Mouse (Mus musculus): ENCODE measurements around the gene Kremen2.
A peak's percentile ranks its signal among the peaks of the same experiment; 100 is the strongest.
"Not testable (repeated sequence)": the region's sequence is repeated elsewhere in the genome, so short reads cannot be mapped to it uniquely, and the experiment has no call there.

The Kremen2 gene

DNA sequence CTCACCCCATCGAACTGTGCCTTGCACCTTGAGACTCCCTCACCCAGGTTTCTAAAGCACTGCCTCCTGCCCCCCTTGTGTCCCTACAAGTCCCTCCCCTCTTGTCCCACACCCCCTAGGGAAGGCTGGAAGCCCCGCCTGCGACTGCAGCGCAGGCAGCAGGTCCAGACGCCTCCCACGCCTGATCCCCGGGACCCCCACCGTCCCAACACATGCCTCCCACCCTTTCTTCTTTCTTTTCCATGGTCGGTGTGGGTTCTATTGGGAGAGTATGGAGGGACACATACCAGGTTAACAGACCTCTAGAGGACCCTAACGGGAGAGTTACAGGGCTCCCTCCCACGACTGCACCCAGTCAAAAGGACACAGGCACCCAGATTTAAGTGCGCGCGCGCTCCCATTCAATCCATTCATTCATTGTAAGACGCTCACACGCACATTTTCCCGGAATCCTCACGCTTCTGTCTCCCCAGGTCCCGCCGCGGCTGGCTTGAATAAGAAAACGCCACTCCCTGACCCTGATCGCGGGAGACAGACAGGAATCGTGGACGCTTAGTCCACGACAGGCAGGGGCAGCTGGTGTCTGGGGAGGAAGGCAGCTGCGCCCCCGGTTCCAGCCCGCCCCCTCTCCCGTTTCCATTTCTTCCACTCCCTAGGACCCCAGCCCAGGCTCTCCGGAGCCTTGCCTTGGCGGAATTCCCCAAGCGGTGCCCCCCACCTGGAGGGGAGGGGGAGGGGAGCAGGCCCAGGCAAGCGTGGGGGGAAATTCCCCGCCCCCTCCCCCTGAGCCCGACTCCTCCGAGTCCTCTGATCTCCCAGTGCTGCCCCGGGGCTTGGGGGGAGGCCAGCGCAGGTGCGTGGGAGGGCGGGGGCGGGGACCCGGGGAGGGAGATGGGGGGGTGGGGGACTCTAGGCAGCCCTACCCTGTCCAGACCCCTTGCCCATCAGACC lies at the start of gene Kremen2:
TSS of gene Kremen2 (minus strand) at position 533 of the 951 bp plus-strand sequence.
- DNase-seq = no peak

DNA sequence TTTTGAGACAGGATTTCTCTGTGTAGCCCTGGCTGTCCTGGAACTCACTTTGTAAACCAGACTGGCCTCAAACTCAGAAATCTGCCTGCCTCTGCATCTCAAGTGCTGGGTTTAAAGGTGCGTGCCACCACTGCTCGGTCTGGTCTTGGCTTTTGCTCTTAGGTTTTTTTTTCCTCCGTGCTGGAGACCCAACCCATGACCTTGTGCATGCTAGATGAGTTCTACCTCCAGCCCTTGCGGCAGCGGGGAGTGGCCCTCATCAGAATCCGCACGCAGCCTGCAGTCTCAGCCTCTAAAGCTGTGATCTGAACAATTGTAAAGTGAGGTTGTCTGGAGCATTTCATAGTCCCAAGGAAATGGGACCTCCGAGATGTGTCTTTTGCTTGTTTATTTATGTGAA lies 49.7 kb upstream of the Kremen2 start:
- DNase-seq = no peak

DNA sequence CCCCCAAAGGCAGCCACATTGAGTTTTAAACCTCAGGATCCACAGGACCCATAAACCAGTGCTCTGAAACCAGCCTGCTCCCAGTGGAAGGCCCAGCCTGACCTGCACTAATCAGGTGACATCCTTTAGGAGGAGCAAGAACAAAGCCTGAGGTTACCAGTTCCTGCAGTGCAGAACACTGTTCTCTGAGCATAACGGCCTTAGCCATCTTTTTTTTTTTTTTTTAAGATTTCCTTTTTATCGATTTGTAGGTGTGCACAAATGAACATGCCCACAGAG lies 45.4 kb upstream of the Kremen2 start:
- DNase-seq = no peak

DNA sequence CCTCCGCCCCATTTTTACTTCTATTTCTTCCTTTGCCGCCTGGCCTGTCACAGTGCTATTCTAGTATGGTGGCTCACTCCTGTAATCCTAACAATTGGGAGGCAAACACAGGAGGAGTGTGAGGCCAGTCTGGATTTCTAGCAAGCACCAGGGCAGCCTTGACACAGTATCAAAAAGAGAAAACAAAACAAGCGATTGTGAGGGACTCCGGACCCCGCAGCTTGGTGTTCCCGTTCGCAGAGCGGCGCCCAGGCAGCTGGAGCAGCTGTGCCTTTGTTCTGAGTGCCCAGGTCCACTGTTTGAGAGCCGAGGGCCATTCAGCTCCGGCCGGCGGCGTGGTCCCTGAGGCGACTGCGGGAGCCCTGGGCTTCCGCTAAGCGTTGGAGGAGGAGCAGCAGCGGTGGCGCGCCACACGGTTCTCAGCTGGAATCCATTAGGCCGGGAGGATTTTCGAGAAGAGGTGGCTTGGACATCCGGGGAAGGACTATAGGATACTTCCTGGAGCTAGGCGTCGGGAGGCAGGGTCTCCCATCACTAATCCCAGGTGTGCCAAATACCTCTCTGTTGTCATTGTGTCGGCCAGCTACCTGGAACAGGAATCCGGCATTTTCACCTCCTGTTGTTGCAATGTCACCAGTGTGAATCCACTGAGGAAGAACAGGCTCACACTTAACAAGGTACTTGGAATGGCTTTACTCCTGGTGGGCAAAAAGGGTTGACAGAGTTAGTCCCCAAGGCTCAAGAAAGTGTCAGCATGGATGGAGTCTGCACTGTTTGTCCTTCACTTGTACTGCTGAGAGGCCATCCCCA lies 44.8 kb upstream of the Kremen2 start, which contains the start of gene Srrm2:
TSS of gene Srrm2 (plus strand) at position 264 of the 810 bp plus-strand sequence.
- DNase-seq = peak; percentile 65

DNA sequence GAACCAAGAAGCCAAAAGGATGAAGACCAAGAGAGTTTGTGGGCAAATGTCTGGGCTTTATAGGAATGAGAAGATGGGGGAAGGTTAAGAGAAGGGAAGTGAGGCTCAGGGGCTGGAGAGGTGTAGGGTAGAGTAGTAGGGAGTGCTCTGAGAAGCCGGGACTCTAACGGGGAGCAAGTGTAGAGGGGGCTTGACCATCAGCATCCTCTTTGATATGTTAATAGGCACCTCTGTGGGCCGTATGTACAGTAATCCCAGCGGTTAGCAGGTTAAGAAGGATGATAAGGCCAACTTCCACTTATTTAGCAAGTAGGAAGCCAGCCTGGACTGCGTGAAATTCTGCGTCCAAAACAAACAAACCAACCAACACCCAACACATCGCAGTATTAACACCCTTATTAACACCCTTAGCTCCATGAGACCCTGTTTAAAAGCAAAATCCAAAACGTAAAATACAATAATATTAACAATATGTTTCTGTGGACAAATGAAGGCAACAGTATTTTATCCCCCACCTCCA lies 44.2 kb upstream of the Kremen2 start:
- DNase-seq = no peak

DNA sequence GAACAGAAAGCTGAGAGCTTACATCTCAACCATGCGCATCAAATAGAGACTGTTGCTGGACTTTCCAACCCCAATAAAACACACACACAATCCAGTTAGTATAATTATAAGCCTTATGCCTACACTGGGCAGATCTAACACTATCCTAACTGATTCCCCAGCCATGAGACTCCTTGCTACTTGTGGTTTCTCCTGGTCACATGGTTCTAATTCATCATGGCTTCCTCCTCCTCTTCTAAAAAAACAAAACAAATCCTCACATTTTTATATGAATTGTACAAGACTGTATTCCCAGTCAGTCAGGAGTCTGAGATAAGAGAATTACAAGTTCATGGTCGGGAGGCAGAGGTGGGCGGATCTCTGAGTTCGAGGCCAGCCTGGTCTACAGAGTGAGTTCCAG lies 43.3 kb upstream of the Kremen2 start:
- no peak for DNase-seq

DNA sequence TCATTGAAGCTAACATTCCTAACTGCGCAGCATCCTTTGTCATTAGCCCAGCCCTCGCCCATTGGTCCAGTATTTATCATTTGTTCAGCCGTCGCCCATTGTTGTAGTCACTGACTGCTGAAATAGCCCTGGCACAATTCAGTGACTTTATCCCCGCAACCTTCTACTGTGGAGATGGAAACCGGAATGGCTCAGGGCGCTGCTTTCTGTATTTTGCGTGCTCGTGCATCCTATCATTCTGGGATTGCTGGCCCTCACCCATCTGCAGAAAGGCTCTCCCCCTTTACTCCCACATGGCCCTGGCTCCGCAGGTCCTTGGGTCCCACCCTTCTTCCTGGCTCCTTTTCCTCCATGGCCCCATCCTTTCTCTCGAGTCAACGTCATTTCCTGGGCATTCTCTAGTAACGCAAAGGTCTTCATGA lies 40.9 kb upstream of the Kremen2 start:
- DNase-seq = peak; percentile 28

DNA sequence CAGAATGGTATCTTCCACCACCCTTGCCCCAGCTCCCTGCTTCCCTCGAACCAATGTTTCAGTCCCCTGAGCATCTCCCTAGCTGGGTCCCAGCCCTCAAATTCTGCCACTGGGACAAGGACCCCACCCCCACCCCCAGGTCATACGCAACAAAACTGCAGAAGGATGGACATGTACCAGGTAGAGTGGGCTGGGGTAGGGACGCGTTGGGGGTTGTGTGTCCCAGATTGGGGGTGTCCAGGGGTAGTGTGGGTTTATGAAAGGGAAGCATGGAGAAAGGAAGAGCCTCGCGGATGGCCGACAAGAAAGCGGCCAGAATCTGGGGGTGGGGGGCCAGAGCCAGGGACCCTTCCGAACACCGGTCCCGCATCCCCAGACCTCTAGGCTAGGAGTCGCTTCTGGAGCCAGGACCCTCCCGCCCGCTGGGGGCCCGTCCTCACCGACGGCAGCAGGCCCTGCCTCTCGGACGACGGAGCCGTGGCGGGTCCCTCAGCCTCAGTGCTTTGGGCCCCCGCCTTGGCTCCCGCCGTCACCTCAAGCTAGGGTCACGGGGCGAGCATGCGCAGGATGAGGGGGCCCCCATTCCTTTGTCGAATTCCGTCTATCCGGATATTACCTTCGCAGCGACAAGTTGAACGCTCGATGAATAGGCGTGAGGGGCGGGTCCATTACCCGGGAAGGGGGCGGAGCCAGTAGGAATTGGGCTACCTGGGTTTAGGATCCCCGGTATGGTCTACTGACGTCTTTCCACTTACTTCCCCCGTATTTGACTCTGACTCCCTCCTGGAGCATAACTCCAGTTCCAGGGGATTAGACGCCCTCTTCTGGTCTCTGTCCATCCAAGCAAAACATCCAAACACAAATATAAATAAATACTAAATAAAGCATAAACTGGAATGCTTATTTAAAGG lies 40.2 kb upstream of the Kremen2 start, which contains the start of gene Flywch2:
TSS of gene Flywch2 (minus strand) at position 521 of the 911 bp plus-strand sequence.
- DNase-seq = peak; percentile 93

DNA sequence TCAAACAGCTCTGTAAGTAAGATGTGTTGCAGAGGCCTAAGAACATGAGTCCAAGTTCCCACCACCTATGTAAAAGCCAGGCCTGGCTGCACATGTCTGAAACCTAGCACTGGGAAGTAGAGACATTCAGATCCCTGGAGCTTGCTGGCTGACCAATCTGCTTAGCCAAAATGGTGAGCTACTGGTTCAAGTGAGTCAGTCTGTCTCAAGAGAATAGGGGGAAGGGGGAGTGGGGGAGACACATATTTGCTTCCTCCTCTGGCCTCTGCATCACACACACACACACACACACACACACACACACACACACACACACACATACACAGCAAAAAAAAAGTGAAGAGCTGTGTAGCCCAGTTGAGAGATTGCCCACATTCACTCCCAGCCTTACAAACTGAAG lies 37.7 kb upstream of the Kremen2 start:
- no peak for DNase-seq

DNA sequence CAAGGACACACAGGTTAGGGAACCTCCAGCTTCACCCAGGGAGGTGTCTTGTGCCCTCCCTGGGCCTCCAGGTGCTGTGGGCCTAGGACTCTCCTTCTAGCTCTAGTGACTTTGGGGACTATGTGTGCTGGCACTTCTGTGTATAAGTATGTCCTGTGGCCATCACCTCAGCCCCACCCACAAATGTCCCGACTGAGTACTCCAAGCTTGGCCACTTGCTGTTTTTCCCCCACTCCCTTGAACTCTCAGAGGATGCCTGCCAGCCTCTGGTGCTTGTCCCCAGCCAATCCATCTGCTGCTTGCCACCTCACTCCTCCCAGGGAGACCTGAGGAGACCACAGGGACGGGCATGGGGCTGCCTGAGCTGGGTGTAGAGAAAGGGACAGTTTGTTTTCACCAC lies 32.8 kb upstream of the Kremen2 start:
- DNase-seq = no peak

DNA sequence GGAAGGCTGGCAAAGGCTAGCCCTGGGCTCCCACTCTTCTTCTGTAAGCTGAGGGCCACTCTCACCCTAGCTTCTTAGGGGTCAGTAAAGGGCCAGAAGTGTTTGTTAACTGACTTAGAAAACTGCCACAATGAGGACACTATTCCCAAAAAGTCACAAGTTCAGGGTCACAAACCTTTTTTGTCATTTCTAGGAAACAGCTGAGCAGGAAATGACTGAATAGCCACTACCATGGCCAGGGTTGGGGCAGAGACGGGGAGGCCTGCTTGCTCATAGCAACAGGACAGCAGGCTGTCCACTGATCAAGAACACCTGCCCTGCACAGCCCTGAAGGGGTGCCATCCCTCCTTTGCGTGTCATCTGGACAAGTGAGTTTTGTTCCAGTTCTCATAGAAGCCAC lies 31.5 kb upstream of the Kremen2 start:
- no peak for DNase-seq

DNA sequence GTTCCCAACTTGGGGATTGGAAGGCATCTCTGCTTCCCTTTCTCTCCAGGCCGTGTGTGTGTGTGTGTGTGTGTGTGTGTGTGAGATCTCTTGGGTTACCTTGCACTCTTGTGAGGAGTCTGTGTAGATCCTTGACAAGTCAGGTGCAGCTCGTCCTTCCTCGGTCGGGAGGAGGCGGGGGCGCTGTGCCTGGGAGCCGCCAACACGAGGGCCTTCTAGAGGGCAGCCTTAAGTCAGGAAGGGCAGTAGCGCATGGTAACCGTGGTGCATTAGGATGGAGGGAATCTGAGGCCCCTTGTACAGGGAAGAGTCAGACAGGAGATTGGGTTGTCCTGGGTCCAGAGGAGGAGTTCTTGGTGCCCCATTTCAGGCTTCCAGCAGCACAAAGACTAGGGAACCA lies 30.6 kb upstream of the Kremen2 start:
- DNase-seq = no peak

DNA sequence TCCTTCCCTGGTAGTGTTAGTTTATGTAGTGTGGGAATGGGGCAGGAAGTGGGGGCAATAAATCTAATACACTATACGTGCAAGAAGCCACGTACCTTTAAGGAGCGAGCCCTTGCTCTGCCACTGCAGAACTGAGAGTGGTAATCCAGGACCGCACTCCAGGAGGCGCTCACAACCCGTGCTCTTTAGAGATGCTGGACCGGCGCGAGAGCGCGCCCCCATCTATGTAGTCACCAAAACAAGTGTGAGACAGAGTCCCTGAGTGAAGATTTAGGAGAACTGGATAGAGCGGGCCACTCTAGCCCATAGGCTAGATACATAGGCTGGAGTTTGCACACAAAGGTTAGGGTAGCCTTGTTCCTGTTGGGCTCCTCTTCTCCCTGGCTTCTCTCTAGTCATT lies 28.5 kb upstream of the Kremen2 start:
- DNase-seq = peak; percentile 80

DNA sequence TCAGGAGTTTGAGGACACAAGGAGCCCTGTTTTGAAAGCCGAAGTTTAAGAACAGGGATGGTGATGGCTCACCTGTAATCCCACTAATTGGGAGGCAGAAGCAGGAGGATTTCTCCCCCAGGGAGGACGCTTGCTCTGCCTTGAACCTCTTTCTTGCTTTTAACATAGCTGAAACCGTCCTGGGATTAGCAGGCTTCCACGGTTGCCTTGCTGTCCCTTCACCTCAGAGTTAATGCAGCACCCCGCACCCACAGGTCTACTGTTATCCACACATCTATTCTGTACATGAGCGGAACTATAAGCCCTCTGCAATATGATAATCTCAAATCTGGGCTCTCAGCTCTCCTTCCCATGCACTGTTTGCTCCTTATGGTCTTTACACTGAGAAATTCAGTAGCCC lies 28.0 kb upstream of the Kremen2 start:
- no peak for DNase-seq

DNA sequence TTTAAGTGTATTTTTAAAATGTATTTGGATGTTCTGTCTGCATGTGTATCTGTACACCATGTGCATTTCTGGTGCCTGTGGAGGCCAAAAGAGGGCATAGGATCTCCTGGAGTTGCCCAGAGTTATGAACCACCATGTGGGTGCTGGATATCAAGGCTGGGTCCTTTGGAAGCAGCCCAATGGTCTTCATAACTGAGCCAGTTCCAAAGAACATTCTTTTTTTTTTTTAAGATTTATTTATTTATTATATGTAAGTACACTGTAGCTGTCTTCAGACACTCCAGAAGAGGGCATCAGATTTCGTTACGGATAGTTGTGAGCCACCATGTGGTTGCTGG lies 26.6 kb upstream of the Kremen2 start:
- DNase-seq = not testable (repeated sequence)

DNA sequence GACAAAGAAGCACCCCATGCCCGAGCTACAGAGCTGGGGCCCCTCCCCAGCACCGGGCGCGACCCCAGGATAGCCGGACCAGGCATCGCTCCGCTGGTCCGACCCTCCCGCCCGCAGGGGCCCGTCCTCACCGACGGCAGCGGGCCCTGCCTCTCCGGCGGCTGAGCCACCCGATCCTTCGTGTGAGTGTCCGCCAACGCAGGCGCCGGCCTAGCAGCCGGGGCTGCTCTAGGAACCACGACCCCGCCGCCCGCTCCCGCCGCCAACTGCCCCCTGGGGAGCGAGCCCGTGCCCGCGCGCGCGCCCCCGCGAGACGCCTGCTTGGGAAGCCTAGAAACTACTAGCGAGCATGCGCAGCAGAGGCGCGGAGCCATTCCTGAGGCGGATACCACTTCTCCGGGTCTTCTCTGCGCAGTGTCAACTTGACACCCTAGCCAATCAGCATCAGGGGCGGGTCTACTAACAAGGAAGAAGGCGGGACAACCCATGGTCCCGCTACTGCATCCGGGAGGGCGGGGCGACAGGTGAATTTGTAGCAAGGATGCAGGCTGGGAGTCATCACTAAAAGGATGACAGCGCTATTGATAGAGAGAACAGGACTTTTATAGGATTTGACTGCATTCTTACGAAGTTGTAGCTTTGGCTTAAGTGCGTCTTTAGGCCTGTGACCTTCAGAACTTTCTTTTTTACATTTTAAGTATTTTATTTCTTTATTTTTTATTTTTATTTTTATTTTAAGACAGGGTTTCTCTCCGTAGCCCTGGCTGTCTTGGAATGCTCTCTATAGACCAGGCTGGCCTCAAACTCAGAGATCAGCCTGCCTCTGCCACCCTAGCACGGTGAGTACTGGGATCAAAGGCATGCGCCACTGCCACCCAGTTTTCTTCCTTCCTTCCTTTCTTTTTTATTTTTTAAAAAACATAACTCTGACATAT lies 25.9 kb upstream of the Kremen2 start, which contains the start of gene Flywch1:
TSS of gene Flywch1 (minus strand) at position 319 of the 935 bp plus-strand sequence.
- peak; percentile 99 for DNase-seq

DNA sequence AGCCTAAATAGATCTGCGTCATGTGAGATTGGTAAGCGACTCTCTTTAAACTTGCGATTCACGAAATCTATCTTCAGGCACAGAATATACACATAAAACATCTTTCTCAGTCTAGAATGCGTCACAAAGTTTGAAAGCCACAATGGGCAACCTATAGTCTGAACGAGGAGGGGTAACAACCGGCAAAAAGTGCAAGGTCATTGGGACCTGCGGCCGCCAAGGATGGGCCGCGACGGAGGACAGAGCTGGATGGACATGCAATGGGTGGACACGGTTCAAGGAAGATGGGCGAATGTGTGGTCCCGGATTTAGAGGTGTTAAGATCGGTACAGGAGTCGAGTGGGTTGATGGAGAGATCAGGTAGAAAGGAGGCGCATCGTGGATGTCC lies 25.3 kb upstream of the Kremen2 start:
- no peak for DNase-seq

DNA sequence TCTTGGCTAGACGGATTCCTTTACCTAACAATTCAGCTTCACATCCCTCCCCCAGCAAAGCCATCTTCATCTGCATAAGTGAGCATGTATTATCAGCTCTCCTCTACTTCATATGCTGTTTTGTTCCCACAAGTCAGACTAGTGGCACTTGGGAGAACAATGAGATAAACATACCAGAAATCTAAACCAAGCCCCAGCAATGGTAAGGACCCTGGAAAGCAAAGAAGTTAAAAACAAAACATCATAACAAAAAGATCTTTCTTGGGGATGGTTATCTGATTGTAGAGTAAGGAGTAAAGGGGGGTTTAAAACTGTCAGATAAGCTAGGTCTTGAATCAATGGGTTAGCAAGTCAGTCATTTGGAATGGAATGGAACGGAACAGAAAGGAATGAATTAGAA lies 24.9 kb upstream of the Kremen2 start:
- DNase-seq = no peak

DNA sequence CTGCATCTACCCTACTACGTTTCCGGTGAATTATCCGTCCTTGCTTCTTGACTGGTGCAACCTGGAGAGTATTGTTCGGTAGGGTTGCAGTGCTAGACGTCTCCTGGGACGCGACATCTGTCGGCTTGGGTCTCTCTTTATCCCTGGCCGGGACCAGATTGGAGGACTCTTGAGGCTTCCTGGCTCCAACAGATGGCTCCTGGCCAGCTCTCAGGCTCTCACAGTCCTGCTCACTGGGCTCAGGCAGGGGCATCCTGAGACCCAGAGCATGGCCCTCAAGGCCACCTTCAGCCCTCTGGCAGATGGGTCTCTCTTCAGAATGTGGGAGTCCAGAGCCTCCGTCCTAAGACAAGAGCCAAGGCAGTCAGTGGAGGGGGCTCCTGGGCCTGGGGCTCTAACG lies 17.3 kb upstream of the Kremen2 start:
- DNase-seq = no peak

DNA sequence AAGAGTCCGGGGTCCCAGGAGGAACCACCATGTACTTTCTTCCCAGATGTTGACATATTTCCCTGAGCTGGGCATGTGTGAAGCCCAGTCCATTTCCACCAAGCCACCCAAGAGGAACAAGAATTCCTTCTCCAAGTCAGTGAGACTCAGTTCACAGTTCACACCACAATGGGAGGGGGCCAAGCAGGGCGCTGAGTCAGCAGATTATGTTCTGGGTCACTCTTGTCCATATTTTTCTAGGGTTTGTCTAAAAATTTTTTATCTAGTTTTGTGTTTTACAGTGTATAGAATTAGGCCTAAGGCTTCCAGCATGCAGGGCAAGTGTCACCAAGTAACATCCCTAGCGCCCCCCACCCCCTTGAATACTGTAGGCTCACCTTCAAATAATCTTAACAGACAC lies 15.5 kb upstream of the Kremen2 start:
- no peak for DNase-seq

DNA sequence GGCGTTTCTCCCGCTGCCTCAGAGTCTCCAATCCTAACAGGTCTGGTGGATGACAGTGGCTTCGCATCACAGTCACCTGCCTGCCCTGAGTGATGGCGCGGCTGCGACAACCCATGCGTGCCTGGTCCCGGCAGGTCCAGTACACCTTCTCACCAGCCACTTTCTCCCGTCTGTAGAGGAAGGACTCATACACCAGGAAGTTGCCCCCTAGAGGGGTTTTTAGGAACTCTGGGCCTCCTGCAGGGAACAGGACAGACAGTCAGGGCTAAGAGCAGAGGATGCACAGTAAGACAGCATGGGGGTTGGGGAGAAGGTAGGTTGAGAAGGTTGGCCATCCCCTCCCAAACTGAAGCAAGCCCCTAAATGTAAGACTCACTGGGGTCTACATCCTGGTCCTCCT lies 14.6 kb upstream of the Kremen2 start:
- DNase-seq = no peak

DNA sequence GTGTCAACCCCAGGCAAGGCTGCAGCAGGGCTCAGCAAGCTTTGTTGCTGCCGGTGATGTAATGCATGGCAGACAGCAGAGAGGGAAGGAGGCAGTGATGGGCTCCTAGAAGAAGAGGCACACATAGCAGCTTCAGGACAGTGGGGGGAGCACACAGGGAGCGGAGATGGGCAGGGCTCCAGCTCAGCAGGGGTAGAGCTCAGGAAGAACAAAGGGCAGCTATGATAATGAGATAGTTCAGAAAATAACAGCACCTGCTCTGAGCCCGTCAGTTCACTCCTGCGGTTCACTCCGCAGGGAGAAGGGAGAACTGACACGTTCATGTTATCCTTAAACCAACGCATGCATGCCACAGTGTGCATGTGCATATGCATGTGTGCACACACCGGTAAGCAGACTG lies 13.2 kb upstream of the Kremen2 start:
- no peak for DNase-seq
